Mouse (Mus musculus) cerebellum, adult 8-10 months (tissue): ENCODE measurements around the gene Gli3.

ENCODE experiments used
- DNase-seq: peaks from one replicate; pipeline ENCODE4 v3.0.0; 2022

Gli3 gene

DNA sequence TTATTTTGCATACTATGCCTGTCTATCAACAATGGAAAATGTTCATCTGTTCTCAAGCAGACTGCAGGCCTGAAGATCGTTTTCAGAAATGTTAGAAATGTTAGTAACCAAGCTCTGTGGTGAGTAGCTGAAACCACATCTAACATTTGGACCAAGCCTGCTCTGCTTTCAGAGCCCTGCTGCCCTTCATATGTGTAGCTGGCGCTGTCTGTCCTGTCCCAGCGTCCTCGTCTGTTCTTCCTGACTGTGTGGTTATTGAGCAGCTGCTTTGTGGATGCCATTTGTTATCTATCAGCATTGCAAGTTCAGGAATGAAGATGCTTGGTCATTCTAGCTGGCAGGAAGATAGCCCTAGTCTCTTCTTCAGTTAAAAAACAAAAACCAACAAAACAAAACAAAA lies 35.3 kb downstream of the Gli3 start:
- DNase-seq: no peak

- DNase-seq: no peak
These were observed 47.9 kb downstream of the Gli3 start for GRCm38 (mm10) chr13:15510925-15511324.

DNA sequence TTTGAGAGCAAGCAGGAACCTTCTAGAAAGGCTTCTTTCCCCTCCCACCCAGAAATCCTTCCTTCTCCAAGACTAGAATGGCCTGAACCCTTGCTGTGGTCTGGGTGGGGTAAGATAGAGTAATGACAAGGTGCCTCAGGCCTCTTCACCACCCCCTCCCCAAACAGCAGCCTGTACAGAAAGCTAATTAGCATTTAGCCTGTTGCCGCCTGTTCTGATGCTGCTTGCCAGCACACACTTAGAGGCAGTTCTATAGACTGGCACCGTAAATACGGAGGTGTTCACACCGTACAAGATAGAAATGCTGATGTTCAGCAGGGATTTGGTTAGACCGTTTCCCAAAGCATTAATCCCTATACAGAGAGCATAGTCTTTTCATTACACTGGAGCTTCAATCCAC lies 50.1 kb downstream of the Gli3 start:
- no peak for DNase-seq

GRCm38 (mm10) chr13:15514082-15514481 lies 51.0 kb downstream of the Gli3 start:
- DNase-seq: no peak

DNA sequence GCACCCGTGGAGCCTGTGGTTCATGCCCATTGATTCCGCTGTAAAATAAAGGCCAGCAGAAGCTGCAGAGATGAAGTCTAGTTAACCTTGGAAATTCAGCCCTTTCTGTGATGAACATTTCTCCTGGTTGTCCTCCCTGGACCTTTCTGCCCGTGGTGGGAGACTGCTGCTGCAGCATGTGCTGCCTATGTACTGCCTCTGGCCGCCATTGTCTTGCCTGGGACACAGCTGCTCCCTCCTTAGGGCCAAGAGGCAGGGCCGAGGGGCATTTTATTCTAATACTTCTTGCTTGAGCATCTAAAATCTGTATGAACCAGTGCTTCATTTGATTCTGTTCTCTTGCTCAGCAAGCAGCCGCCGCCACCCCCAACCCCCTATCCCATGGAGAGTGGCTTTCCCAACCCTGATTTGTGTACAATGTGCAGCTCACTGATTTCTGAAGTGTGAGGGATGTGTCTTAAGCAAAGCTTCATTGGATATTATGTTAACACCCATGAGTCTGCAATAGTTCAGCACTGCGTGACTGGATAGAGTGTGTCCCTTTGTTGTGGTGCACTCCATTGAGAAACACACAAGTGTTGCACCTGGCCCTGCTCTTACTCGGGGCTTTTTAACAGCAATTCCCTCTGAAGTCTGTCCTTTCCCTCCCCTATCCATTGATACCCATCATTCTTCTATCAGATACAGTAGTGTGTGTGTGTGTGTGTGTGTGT lies 54.2 kb downstream of the Gli3 start:
- DNase-seq: no peak

GRCm38 (mm10) chr13:15520353-15520752 lies 57.3 kb downstream of the Gli3 start:
- DNase-seq: no peak

DNA sequence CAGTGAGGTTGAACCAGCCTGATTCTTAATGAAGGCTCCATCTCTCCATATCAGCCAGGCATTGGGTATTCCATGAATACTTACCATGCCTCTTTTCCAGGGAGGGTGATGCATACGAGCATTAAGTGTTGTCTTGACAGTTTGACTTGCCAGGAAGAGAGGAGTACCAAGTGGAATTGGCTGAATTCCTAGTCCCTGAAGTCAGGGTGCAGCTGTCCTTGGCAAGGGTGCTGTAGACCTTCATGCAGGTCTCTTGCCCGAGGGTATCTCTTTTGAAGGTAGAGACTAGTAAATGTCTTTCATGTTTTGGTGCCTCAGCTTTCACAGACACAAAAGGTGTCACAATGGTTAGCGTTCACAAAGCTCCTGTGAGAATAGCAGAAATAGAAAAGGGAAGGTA lies 59.1 kb downstream of the Gli3 start:
- DNase-seq: no peak

DNA sequence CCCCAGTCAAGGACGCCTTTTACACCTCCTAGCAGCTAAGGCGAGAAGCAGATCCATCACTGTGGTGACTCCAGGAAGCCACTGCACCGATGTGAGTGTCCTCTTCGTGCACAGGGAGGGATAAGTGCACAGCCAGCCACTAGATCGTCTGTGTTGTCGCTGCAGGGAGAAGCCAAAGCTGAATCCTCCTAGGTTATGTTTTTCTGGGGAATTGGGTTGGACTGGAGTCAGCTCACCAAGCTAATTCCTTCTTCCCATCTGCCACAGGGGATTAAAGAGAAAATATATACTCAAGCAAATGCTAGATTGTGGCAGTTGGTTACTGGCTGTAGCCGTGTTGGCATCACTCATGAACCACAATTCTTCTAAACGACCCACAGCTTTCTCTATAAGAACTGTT lies 61.2 kb downstream of the Gli3 start:
- no peak for DNase-seq

DNA sequence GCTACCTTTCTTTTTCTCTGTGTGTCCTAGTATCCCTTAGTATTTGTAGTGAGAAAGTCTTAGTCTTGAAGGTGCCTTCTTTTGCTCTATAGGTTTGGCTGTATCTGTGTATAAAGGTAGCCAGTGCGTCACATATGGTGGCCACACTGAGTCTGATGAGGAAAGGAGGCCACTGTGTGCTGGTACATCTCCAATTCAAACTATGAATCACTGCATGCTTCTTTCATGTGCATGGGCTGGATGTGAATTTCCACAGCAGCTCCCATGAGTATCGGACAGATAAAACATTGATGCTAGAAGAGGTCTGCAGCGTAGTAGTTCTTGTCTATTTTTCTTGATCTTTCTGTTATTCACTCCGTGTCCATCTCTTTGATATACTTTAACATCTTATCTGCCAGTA lies 63.7 kb downstream of the Gli3 start:
- no peak for DNase-seq

DNA sequence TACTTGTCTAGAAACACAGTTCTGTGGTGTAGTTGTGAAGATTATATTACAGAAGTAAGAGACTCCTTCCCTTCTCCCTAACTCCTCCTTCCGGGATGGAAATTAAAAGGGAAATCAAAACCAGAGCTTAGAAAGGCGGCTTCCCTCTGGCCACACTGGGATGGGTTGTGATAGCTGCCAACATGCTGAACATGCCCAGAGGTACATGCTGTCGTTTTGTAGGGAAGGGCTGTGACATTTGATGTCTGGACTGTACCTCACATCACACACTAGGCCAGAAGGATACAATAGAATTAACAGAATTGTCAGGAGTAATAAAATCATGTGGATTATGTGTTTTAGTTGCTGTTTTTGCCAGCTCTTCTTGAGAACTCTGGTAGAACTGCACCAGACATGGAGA lies 68.5 kb downstream of the Gli3 start:
- DNase-seq: no peak

DNA sequence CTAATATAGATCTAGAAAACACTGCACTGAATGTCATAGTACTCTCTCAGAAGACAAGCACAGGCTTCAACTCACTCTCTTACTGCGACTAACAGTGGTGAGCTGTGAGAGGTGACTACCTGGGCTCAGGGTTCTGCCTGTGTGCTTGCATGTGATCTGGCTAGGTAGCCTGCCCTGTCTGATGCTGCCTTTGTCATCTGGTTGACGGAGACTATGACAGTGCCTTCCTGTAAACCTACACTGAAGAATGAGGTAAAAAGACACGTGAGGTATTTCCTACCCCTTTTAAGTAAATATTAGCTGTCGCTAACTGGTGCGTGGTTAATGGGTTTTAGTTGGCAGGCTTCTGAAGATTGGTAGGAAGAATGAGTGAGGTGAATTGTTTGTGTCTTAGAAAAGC lies 74.2 kb downstream of the Gli3 start:
- DNase-seq: no peak

GRCm38 (mm10) chr13:15537611-15538010 lies 74.6 kb downstream of the Gli3 start:
- DNase-seq: no peak

DNA sequence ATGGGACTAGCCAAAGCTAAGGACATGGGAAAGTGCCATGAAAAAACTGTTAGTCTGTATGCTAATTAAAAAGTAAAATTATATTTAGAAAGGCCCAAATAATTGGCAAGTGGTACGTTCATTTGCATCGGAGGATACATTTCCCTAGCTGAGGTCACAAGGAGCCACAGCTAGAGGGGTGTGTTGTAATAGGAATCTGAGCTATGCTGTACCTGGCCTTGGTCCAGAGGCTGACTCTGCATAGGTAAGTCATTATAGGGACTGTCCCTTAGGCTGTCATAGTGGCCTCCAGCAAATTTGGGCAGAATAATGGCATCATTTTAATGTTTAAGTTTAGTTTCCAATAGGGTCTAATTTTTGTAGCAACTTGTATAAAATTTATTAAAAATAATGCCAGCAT lies 75.4 kb downstream of the Gli3 start:
- no peak for DNase-seq

DNA sequence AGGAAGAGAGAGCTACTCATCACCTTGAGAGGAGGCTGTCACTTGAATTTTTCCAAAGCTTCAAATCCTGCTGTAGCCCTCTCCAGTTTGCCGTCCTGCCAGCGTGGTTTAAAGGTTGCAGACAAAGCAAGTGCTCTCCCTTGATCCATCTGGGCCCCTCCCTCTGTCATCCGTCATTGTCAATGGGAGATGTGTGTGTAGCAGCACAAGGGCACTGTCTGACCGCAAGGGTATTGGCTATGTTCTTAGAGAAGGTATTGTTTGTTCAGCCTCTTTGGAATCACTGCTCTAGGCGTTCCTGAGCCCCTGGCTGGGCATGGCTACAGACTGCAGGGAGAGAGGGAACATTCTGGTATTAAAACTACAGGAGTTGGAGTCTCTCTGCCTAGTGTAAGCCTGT lies 79.0 kb downstream of the Gli3 start:
- no peak for DNase-seq

GRCm38 (mm10) chr13:15543169-15543887 lies 80.3 kb downstream of the Gli3 start:
- DNase-seq: no peak

- DNase-seq: no peak
These were observed 81.0 kb downstream of the Gli3 start for GRCm38 (mm10) chr13:15543888-15544640.

DNA sequence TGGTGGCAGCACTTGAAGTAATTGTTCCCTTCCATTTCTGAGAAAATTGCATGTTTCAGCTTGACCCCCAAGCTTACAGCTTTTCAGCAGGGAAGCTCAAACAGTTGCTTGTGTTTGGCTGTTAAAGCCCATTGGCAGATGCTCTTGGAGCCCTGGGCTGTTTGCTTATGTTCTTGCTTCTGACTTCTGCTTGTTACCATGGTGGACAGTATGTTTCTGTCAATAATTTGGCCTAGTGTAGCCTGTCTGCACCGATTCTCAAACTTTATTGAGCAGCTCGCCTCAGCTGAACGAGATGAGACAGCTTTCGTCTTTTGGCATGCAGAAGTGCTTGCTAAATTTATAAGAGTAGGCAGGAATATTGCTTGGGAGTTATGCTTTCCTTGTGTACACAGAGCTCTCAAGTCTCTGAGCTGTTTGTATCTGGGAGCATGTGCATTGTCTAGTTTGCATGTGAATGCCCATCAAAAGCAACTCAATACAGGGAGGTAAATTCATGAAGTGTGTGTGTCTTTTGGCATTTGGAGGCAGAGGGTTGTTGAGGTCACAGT lies 82.4 kb downstream of the Gli3 start:
- no peak for DNase-seq

- no peak for DNase-seq
These were observed 83.2 kb downstream of the Gli3 start for GRCm38 (mm10) chr13:15546258-15546657.

GRCm38 (mm10) chr13:15549466-15549865 lies 86.4 kb downstream of the Gli3 start:
- DNase-seq: no peak

DNA sequence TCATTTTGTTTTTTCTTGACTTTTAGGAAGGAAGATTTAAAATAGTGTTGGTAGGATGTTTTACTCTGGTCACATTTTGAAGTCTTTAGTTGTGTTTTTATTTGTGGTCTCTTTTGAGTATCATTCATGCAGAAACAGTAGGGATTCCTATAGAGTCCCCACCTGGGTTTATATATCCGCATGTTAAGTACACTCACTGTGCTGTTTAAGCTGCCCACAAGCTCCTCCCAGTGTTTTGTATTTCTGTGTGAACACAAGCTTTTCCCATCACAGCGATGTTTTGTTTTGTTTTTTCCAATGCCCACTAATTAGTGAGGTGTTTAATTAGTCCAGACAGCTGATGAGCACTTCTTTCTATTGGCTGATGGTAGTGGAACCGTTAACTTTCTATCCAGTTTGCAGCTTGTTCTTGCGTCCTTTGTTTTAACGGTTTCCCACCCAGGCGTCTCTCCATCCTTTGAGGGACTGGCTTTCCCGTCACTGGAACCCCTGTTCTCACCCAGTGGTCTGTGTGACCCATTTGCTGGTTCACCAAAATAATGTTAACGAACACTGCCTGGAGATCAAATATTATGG lies 87.1 kb downstream of the Gli3 start:
- no peak for DNase-seq

DNA sequence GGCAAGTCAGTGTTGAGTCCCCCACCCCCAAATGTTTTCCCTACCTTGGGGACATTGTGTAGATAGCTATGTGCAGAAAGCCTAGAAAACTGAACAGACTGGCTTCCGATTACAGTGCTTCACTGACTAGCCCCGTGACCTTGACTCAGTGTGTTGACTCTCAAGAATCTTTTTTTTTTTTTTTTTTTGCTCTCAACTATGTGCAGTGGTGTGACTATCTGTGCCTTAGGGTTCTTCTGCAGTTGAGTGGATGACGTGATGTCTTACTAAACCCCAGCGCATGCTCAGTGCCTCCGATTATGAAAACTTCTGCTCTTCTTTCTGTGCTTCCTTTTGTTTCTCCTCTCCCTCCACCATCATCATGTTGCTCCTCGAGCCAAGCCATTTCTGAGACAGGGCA lies 87.7 kb downstream of the Gli3 start:
- no peak for DNase-seq

GRCm38 (mm10) chr13:15552009-15552408 lies 89.0 kb downstream of the Gli3 start:
- DNase-seq: no peak

DNA sequence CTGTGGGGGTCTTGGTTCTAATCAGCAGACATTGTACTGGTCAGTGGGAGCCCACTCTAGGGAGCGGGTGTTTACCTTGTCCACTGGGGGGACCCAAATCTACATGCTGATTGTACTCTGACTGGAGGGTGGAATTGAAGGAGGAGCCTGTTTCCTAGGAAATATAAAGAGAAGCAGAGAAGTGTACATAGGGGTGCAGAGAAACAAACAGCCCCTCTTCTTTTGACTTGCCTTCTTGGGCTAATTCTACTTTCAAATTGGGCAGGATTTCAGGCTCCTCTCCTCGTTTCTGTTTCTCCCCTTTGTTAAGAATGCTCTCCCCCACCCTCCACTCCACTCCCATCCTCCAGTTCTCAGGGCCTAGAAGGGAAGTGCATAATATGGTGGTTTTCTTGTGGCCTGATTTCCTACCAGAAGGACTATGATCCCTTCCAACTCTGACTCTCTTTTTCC lies 93.6 kb downstream of the Gli3 start:
- no peak for DNase-seq
